Mouse (Mus musculus): ENCODE measurements around the gene Pdgfb. TPM values are rescaled to one million over a fixed set of nuclear protein-coding genes. Genes with fewer than 3 reads are reported as not detected.

The Pdgfb gene
- total and polyA plus RNA-seq, 2 experiments from 2014 or later: 7.6 to 17.8 TPM

DNA sequence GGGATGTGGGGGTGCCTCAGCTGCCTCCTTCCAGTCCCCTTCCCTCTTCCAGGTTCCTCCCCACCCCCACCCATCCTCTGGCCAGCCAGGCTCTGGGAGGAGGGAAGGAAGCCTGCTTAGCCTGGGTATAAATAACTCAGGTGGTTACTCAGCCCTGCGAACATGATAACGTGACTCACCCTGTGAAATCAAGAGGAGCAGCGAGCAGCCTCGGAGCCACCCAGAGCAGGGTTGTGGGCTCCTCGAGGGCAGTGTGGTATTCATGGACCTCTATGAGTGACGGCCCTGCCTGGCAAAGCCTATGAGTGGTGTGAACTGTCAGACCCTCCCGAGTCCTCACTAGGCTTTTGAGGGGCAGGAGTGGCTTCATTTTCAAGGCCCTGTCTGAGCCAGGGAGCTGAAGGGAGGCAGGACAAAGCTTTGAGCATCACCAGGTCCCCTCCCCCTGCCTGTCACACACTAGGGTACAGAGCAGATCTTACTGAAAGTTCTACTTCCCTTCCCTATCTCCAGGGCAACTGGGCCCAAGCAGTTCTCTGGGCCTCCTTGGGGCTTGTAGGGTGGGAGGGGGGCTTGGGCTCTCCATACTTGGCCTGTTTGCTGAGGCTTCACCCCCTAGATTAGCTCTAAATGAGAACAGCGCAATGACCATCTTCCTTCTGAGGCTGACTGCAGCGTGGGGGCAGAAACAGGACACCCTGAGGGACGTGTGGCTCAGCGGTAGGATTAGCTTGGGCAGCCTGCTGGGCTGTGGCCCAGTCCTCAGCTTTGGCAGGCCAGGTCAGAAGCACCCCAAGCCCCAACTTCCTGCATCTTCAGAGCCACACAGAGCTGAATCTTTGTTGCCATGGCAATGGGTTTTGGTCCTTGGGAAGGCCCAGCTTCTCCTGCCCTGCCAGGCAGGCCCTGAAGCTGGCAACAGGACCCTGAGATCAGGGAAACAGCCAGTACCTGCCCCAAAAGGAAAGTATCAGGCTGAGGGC, 9.8 kb upstream of the Pdgfb start:
- peak; percentile 27 for DNase-seq
- 46% methylated on average over 11 of the region's 11 CpGs for WGBS
- H3K4me3 ChIP-seq (ENCODE audit: low read depth, low read length): no peak overlapping the region
- H3K9ac ChIP-seq: no peak overlapping the region
- peaks cover 3% of the 10 kb centered on the region; the same call in 1 of the 2 replicates for H3K4me1 ChIP-seq (ENCODE audit: insufficient read depth)
- H3K9me3 ChIP-seq (ENCODE audit: low read length): no peaks in the 10 kb centered on the region
- H3K27me3 ChIP-seq (ENCODE audit: insufficient read depth, low read length): no peaks in the 10 kb centered on the region
- ATAC-seq: peak; percentile 64
- no peak for TF ChIP-seq CTCF (IDR thresholded peaks at IDR 0.05; ENCODE audit: low read depth)
- no peaks in the 10 kb centered on the region for H3K36me3 ChIP-seq (ENCODE audit: insufficient read depth)
- no peak overlapping the region for H3K27ac ChIP-seq (ENCODE audit: low read depth, low read length)
- H3K4me2 ChIP-seq (ENCODE audit: low read depth): no peak overlapping the region

DNA sequence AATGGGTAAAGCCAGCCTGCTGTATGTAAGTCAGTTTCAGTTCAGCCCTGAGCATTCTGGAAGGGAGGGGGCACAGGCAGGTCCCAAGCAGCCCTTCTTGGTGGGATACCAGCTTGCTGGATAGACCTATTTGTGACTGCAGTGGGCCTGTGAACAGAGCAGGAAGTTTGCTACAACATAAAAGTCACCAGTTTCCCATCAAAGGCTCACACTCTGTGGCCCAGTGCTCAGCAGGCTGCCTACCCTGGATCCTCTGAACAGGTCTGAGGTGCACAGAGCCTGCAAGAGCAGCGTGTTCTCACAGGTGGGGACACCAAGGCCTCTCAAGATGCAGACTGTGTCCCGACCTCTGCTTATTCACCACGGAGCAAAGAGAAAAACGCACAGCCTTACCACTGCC, 5.7 kb upstream of the Pdgfb start:
- 65% methylated on average over 4 of the region's 4 CpGs for WGBS
- Histone ChIP-seq H3K4me1 (ENCODE audit: insufficient read depth) (peaks cover 3% of the 10 kb centered on the region; the same call in 1 of the 2 replicates), H3K9ac (no peak overlapping the region), H3K27ac (ENCODE audit: low read depth, low read length) (no peak overlapping the region), H3K27me3 (ENCODE audit: insufficient read depth, low read length) (no peaks in the 10 kb centered on the region), H3K36me3 (ENCODE audit: insufficient read depth) (no peaks in the 10 kb centered on the region), H3K4me3 (ENCODE audit: low read depth, low read length) (no peak overlapping the region), H3K9me3 (ENCODE audit: low read length) (no peaks in the 10 kb centered on the region), H3K4me2 (ENCODE audit: low read depth) (no peak overlapping the region)
- no peak for TF ChIP-seq CTCF (IDR thresholded peaks at IDR 0.05; ENCODE audit: low read depth)
- ATAC-seq (no peak), DNase-seq (no peak)

DNA sequence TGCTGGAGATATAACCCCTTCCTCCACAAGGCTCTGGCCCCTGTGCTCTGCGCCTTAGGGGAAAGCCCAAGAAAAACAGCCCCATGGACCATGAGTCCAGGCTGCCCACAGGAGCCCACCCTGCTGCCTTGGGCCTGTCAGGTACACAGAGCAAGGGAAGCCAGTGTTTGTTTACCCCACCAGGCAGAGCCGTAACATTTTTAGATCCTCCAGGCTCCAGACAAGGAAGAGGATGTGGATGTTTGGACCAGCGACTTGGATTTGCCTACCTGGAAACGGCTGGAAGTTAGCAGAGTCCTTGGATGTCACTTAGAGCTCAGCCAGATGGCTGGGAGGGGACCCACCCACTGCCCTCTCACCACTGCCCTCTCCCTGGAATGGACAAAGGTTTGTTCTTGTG, 4.8 kb upstream of the Pdgfb start:
- 64% methylated on average over 4 of the region's 4 CpGs for WGBS
- H3K4me3 ChIP-seq (ENCODE audit: low read depth, low read length): no peak overlapping the region
- no peak for ATAC-seq
- peaks cover 4% of the 10 kb centered on the region; the same call in 1 of the 2 replicates for H3K27me3 ChIP-seq (ENCODE audit: insufficient read depth, low read length)
- H3K4me1 ChIP-seq (ENCODE audit: insufficient read depth): 0 out of 2 replicates have a peak, but pooled peaks cover 6% of the 10 kb centered on the region
- no peaks in the 10 kb centered on the region for H3K36me3 ChIP-seq (ENCODE audit: insufficient read depth)
- TF ChIP-seq CTCF (IDR thresholded peaks at IDR 0.05; ENCODE audit: low read depth): no peak
- H3K9me3 ChIP-seq (ENCODE audit: low read length): no peaks in the 10 kb centered on the region
- no peak overlapping the region for H3K9ac ChIP-seq
- no peak overlapping the region for H3K4me2 ChIP-seq (ENCODE audit: low read depth)
- H3K27ac ChIP-seq (ENCODE audit: low read depth, low read length): no peak overlapping the region
- DNase-seq: no peak

- H3K36me3 ChIP-seq (ENCODE audit: insufficient read depth): no peaks in the 10 kb centered on the region
- H3K27me3 ChIP-seq (ENCODE audit: insufficient read depth, low read length): peaks cover 8% of the 10 kb centered on the region; the same call in 1 of the 2 replicates
- no peak for DNase-seq
- no peaks in the 10 kb centered on the region for H3K9me3 ChIP-seq (ENCODE audit: low read length)
- H3K4me2 ChIP-seq (ENCODE audit: low read depth): no peak overlapping the region
- no peak for ATAC-seq
- 0 out of 2 replicates have a peak, but pooled peaks cover 7% of the 10 kb centered on the region for H3K4me1 ChIP-seq (ENCODE audit: insufficient read depth)
- no peak overlapping the region for H3K4me3 ChIP-seq (ENCODE audit: low read depth, low read length)
- H3K27ac ChIP-seq (ENCODE audit: low read depth, low read length): no peak overlapping the region
- H3K9ac ChIP-seq: no peak overlapping the region
- no peak for TF ChIP-seq CTCF (IDR thresholded peaks at IDR 0.05; ENCODE audit: low read depth)
- 75% methylated on average over 7 of the region's 7 CpGs for WGBS
Measured at GRCm38 (mm10) chr15:80019220-80019619, 4.4 kb upstream of the Pdgfb start.

GRCm38 (mm10) chr15:80016563-80017301, 2.0 kb upstream of the Pdgfb start:
- H3K27me3 ChIP-seq (ENCODE audit: insufficient read depth, low read length): peaks cover 11% of the 10 kb centered on the region; the same call in 1 of the 2 replicates
- ATAC-seq (no peak), DNase-seq (no peak)
- no peak overlapping the region for H3K4me2 ChIP-seq (ENCODE audit: low read depth)
- TF ChIP-seq CTCF (IDR thresholded peaks at IDR 0.05; ENCODE audit: low read depth): no peak
- H3K9ac ChIP-seq: no peak overlapping the region
- WGBS: 92% methylated on average over 9 of the region's 9 CpGs
- no peak overlapping the region for H3K27ac ChIP-seq (ENCODE audit: low read depth, low read length)
- H3K9me3 ChIP-seq (ENCODE audit: low read length): no peaks in the 10 kb centered on the region
- no peaks in the 10 kb centered on the region for H3K36me3 ChIP-seq (ENCODE audit: insufficient read depth)
- peaks cover 7% of the 10 kb centered on the region; the same call in 1 of the 2 replicates for H3K4me1 ChIP-seq (ENCODE audit: insufficient read depth)
- H3K4me3 ChIP-seq (ENCODE audit: low read depth, low read length): no peak overlapping the region

GRCm38 (mm10) chr15:80015211-80015952, 605 bp upstream of the Pdgfb start:
- TF ChIP-seq CTCF (IDR thresholded peaks at IDR 0.05; ENCODE audit: low read depth): no peak
- ATAC-seq (no peak), DNase-seq (no peak)
- H3K4me2 ChIP-seq (ENCODE audit: low read depth): peak overlapping the region; percentile 95
- H3K4me3 ChIP-seq (ENCODE audit: low read depth, low read length): peak overlapping the region; percentile 76
- H3K9ac ChIP-seq: peak overlapping the region; percentile 88; the same call in 1 of the 2 replicates
- H3K9me3 ChIP-seq (ENCODE audit: low read length): no peaks in the 10 kb centered on the region
- H3K27ac ChIP-seq (ENCODE audit: low read depth, low read length): no peak overlapping the region
- H3K36me3 ChIP-seq (ENCODE audit: insufficient read depth): no peaks in the 10 kb centered on the region
- peaks cover 7% of the 10 kb centered on the region; the same call in 1 of the 2 replicates for H3K4me1 ChIP-seq (ENCODE audit: insufficient read depth)
- peaks cover 11% of the 10 kb centered on the region; the same call in 1 of the 2 replicates for H3K27me3 ChIP-seq (ENCODE audit: insufficient read depth, low read length)
- WGBS: 38% methylated on average over 7 of the region's 7 CpGs
